Mouse (Mus musculus) heart, adult 2 months (tissue): Measurements from ENCODE around the gene Elf1.
"Not testable (repeated sequence)": the region's sequence is repeated elsewhere in the genome, so short reads cannot be mapped to it uniquely, and the experiment has no call there.

Source experiments
- CTCF ChIP-seq: fragments of 200-600 bp; IDR thresholded peaks from 2 replicates; pipeline ENCODE4 v1.8.1; 2022; ENCODE audit warnings: antibody characterized with exemption, mild to moderate bottlenecking, moderate library complexity
- POLR2A ChIP-seq: fragments of 200-500 bp; IDR thresholded peaks from 2 replicates; pipeline ENCODE4 v1.6.1; 2011; ENCODE audit warnings: mild to moderate bottlenecking, low read depth, low read length, control low read depth; ENCODE audit not compliant: insufficient read depth

DNA sequence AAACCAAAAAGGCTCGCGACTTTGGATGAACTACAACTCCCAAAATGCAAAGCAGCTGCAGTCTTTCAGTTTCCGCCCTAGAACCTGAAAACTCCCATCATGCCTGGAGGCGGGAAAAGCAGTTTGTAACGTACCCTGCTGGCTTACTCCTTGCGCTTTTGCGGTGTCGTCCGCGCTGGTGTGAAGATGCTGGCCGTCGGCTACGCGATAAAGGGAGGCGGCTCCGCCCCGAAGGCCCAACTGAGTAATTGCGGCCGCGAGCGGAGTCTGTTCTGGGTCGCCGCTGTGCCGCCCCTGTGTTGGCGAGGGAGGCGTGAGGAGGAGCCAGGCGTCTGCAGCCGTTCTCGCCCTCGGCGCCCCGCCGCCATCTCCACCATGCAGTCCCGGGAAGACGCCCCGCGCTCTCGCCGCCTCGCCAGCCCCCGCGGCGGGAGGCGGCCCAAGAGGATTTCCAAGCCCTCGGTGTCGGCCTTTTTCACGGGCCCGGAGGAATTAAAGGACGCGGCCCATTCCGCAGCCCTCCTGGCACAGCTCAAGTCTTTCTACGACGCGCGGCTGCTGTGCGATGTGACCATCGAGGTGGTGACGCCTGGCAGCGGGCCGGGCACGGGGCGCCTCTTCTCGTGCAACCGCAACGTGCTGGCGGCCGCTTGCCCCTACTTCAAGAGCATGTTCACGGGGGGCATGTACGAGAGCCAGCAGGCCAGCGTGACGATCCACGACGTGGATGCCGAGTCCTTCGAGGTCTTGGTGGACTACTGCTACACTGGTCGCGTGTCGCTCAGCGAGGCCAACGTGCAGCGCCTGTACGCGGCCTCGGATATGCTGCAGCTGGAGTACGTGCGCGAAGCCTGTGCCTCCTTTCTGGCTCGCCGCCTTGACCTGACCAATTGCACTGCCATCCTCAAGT, 29.1 kb upstream of the Elf1 start, which contains the start of gene Kbtbd6:
- TF ChIP-seq CTCF: peak; percentile 8; the same call in 1 of the 2 replicates
- TF ChIP-seq POLR2A: not testable (repeated sequence)
